In genomic region chr7:132761409-132761808, GRCm38 (mm10) we compare ENCODE assay signal across 20 mouse cellular contexts.
"Had no signal": no experiment of that assay in that cellular context is flagged by ENCODE, and none has a peak within 500 bp of the region (broad histone marks: within the 10 kb centered on the region; RNA-seq: fewer than 3 reads in every experiment).

No protein-coding gene starts in this region.

- H3K4me2 ChIP-seq: limb, embryonic 12.5 days; limb, embryonic 15.5 days; liver, embryonic 12.5 days; liver, embryonic 15.5 days; midbrain, embryonic 11.5 days; neural tube, embryonic 12.5 days; neural tube, embryonic 15.5 days had no signal

- H3K4me3 ChIP-seq: limb, embryonic 12.5 days; limb, embryonic 15.5 days; liver, embryonic 12.5 days; liver, embryonic 15.5 days; neural tube, embryonic 12.5 days; neural tube, embryonic 15.5 days had no signal

- DNase-seq: kidney, adult 8-10 months; kidney, postnatal 14 days; kidney, postnatal 4 days; left cerebral cortex, postnatal 4 days; lung, adult 2 months; lung, postnatal 14 days; lung, postnatal 4 days; midbrain, embryonic 14.5 days; right cerebral cortex, adult 18-20 months; right cerebral cortex, postnatal 14 days; right cerebral cortex, postnatal 4 days; thymus, adult 18-20 months; thymus, postnatal 36 days had no signal

- H3K9me3 ChIP-seq: limb, embryonic 12.5 days; limb, embryonic 15.5 days; liver, embryonic 12.5 days; liver, embryonic 15.5 days; neural tube, embryonic 12.5 days; neural tube, embryonic 15.5 days had no signal

- ATAC-seq: liver, embryonic 12.5 days had no signal

- H3K27ac ChIP-seq: limb, embryonic 12.5 days; limb, embryonic 15.5 days; liver, embryonic 12.5 days; liver, embryonic 15.5 days; neural tube, embryonic 12.5 days; neural tube, embryonic 15.5 days had no signal

- H3K9ac ChIP-seq: limb, embryonic 12.5 days; limb, embryonic 15.5 days; liver, embryonic 12.5 days; liver, embryonic 15.5 days; neural tube, embryonic 12.5 days; neural tube, embryonic 15.5 days had no signal

- H3K27me3 ChIP-seq: limb, embryonic 12.5 days; limb, embryonic 15.5 days; liver, embryonic 12.5 days; liver, embryonic 15.5 days; neural tube, embryonic 12.5 days; neural tube, embryonic 15.5 days had no signal
